ENCODE assay signal across 32 mouse cellular contexts in the genomic region with DNA sequence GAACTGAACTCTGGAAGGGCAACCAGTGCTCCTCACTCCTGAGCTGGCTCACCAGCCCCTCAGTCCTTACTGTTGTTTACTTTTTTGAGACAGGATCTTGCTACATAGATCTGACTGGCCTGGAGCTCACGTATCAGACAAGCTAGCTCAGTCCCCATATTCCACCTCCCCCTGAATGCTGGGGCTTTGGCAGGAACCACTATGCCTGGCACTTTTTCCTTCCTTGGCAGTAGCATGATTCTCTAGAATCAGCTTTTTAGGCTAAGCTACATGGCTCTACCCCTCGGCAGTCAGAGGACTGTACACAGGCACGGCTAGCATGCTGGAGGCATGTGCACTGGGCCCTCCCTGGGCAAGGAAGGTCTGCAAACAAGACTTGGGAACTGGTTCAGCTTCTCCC. TPM values are rescaled to one million over a fixed set of nuclear protein-coding genes. Genes with fewer than 3 reads are reported as not detected.
"Had no signal": no experiment of that assay in that cellular context is flagged by ENCODE, and none has a peak within 500 bp of the region (broad histone marks: within the 10 kb centered on the region; RNA-seq: fewer than 3 reads in every experiment).

No protein-coding gene starts in this region.

- H3K27me3 ChIP-seq: heart, embryonic 12.5 days; hindbrain, embryonic 12.5 days; intestine, embryonic 15.5 days; kidney, embryonic 15.5 days; limb, embryonic 13.5 days; limb, embryonic 15.5 days; liver, embryonic 12.5 days had no signal

- ATAC-seq: hindbrain, embryonic 16.5 days; inflammation-experienced regulatory T-cells, adult 6 months; intestine, embryonic 15.5 days; intestine, postnatal 0 days; liver, embryonic 12.5 days had no signal

- H3K4me3 ChIP-seq: gastrocnemius, adult 2 months; heart, embryonic 10.5 days; heart, embryonic 12.5 days; hindbrain, embryonic 10.5 days; hindbrain, embryonic 12.5 days; intestine, embryonic 15.5 days; kidney, embryonic 15.5 days; limb, embryonic 13.5 days; limb, embryonic 15.5 days; liver, embryonic 12.5 days had no signal

- H3K27ac ChIP-seq: gastrocnemius, adult 2 months; heart, embryonic 10.5 days; hindbrain, embryonic 10.5 days; hindbrain, embryonic 12.5 days; hindbrain, embryonic 14.5 days; intestine, embryonic 15.5 days; kidney, embryonic 15.5 days; kidney, postnatal 0 days; limb, embryonic 13.5 days; limb, embryonic 15.5 days; liver, embryonic 12.5 days; liver, embryonic 14.5 days had no signal

- DNase-seq: gastrocnemius, postnatal 10 days; gastrocnemius, postnatal 25 days; heart, adult 18-20 months; heart, postnatal 10 days; heart, postnatal 4 days; kidney, adult 18-20 months; kidney, adult 9 months; kidney, postnatal 14 days; kidney, postnatal 36 days; layer of hippocampus, postnatal 36 days; left cerebral cortex, postnatal 4 days; lung, adult 18-20 months had no signal

- H3K4me1 ChIP-seq: heart, embryonic 10.5 days; heart, embryonic 12.5 days; hindbrain, embryonic 10.5 days; hindbrain, embryonic 12.5 days; intestine, embryonic 15.5 days; kidney, embryonic 15.5 days; limb, embryonic 13.5 days; limb, embryonic 15.5 days; liver, embryonic 12.5 days had no signal

RNA-seq across cellular contexts. Expression of a gene that starts 17.4 kb away (rescaled TPM):
- total RNA-seq: granulocyte monocyte progenitor cell, adult 5-6 weeks had no signal

RNA-seq across cellular contexts. Expression of a gene that starts 59.9 kb away (rescaled TPM):
- total RNA-seq: gastrocnemius, adult 2 months; gastrocnemius, postnatal 10 days; gastrocnemius, postnatal 25 days; gastrocnemius, postnatal 4 days; granulocyte monocyte progenitor cell, adult 5-6 weeks; liver, adult 2 months had no signal
- polyA plus RNA-seq: inflammation-experienced regulatory T-cells, adult 6 months; liver, adult 2 months; liver, embryonic 16.5 days had no signal
